Comparison of ENCODE assay signal across 10 mouse cellular contexts in the genomic region with DNA sequence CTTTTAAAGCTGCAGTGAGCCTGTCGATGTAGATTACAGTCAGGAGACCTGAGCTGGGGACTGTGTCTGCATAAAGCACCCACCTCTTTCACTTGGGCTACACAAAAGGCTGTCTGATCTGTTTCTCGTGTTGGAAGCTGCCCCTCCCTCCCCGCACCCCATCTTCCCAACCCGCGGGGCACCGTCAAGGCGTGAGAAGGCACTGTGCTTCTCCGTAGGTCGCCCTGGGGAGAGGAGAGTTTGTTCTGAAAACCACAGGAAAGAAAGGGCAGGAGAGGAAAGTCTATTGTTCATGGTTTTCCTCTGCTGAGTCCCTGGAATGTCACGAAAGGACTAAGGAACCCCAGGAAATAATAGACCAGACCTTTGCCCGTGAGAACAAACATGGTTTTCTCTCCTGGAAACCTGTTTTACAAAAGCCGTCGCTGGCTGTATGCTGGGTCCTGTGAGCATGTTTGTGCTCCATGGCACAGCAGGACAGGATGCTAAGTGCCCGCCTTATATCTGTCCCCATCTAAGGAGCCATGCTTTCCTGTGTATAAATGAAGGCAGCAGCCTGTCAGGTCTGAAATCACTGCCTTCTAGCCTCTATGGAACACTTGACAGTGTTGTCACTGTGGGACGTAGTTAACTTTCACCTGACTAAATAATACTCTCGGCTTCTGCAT. TPM values are rescaled to one million over a fixed set of nuclear protein-coding genes. Genes with fewer than 3 reads are reported as not detected.
DNase-seq lines count a peak whose midpoint lies in the region; ATAC-seq and TF ChIP-seq lines count a peak whose summit lies in the region.
"Had no signal": no experiment of that assay in that cellular context is flagged by ENCODE, and none has a peak within 500 bp of the region (broad histone marks: within the 10 kb centered on the region; RNA-seq: fewer than 3 reads in every experiment).

No protein-coding gene starts in this region.

- H3K27ac ChIP-seq in neural tube, embryonic 11.5 days (ENCODE audit: low read depth, low read length), result peak overlapping the region; percentile 42; the same call in 1 of the 2 replicates
- peak overlapping the region; percentile 76 for H3K27ac ChIP-seq in hindbrain, embryonic 12.5 days
- H3K27ac ChIP-seq in stomach, postnatal 0 days (replicated peaks), result 0 out of 2 replicates have a peak overlapping the region, but pooled peaks have one; percentile 45
- H3K27ac ChIP-seq in liver, embryonic 11.5 days (ENCODE audit: low read depth, low read length), result no peak overlapping the region

- H3K9ac ChIP-seq in neural tube, embryonic 11.5 days (ENCODE audit: low read length), result no peak overlapping the region; the same call in 1 of the 2 replicates
- peak overlapping the region; percentile 43 for H3K9ac ChIP-seq in hindbrain, embryonic 12.5 days
- 0 out of 2 replicates have a peak overlapping the region, but pooled peaks have one; percentile 27 for H3K9ac ChIP-seq in stomach, postnatal 0 days (ENCODE audit: low read length)
- H3K9ac ChIP-seq in liver, embryonic 11.5 days (ENCODE audit: low read depth, low read length), result no peak overlapping the region

- 26% methylated on average over 16 of the region's 16 CpGs for WGBS in neural tube, embryonic 11.5 days
- WGBS in hindbrain, embryonic 12.5 days, result 12% methylated on average over 16 of the region's 16 CpGs
- WGBS in stomach, postnatal 0 days, result 42% methylated on average over 16 of the region's 16 CpGs
- WGBS in liver, embryonic 11.5 days, result 56% methylated on average over 16 of the region's 16 CpGs

- no peak for ATAC-seq in neural tube, embryonic 11.5 days (ENCODE audit: insufficient read depth, low FRiP score, low TSS enrichment)
- ATAC-seq in hindbrain, embryonic 12.5 days (ENCODE audit: low FRiP score), result no peak
- no peak for ATAC-seq in stomach, postnatal 0 days (ENCODE audit: low FRiP score, low TSS enrichment)
- ATAC-seq in liver, embryonic 11.5 days (replicated peaks; ENCODE audit: low FRiP score), result no peak

- DNase-seq in neural tube, embryonic 11.5 days (ENCODE audit: low spot score), result no peak
- DNase-seq in neural tube, embryonic 10.5 days (ENCODE audit: extremely low spot score, low spot score), result no peak
- DNase-seq in kidney, postnatal 36 days, result peak; percentile 55 to 59
- DNase-seq in stomach, postnatal 0 days (ENCODE audit: low spot score), result peak; percentile 34
- DNase-seq in layer of hippocampus, postnatal 36 days, result no peak
- no peak for DNase-seq in liver, embryonic 11.5 days (ENCODE audit: low spot score)
- DNase-seq in left cerebral cortex, adult 18-20 months (ENCODE audit: low spot score in 2 of 2), result no peak
- DNase-seq: lung, adult 2 months had no signal

- no peak for TF ChIP-seq EP300 in stomach, postnatal 0 days (optimal IDR thresholded peaks at IDR 0.05)

- H3K4me1 ChIP-seq in neural tube, embryonic 11.5 days (ENCODE audit: control insufficient read depth, insufficient read depth, low read length), result peaks cover 16% of the 10 kb centered on the region
- peaks cover 26% of the 10 kb centered on the region for H3K4me1 ChIP-seq in hindbrain, embryonic 12.5 days
- no peaks in the 10 kb centered on the region for H3K4me1 ChIP-seq in stomach, postnatal 0 days (replicated peaks; ENCODE audit: control insufficient read depth, insufficient read depth)
- H3K4me1 ChIP-seq in liver, embryonic 11.5 days (replicated peaks; ENCODE audit: control insufficient read depth, insufficient read depth, low read length), result 0 out of 2 replicates have a peak, but pooled peaks cover 3% of the 10 kb centered on the region

- no peaks in the 10 kb centered on the region for H3K9me3 ChIP-seq in neural tube, embryonic 11.5 days (ENCODE audit: control insufficient read depth, low read length)
- H3K9me3 ChIP-seq in hindbrain, embryonic 12.5 days (replicated peaks), result no peaks in the 10 kb centered on the region
- H3K9me3 ChIP-seq in stomach, postnatal 0 days (ENCODE audit: control insufficient read depth, low read length), result no peaks in the 10 kb centered on the region
- no peaks in the 10 kb centered on the region for H3K9me3 ChIP-seq in liver, embryonic 11.5 days (ENCODE audit: control insufficient read depth, low read length)

- no peak for TF ChIP-seq CTCF in stomach, postnatal 0 days (IDR thresholded peaks at IDR 0.05; ENCODE audit: low read depth)

- no peaks in the 10 kb centered on the region for H3K27me3 ChIP-seq in neural tube, embryonic 11.5 days (ENCODE audit: control insufficient read depth, insufficient read depth, low read length)
- no peaks in the 10 kb centered on the region for H3K27me3 ChIP-seq in hindbrain, embryonic 12.5 days
- no peaks in the 10 kb centered on the region for H3K27me3 ChIP-seq in stomach, postnatal 0 days (ENCODE audit: control insufficient read depth, insufficient read depth, low read length)
- H3K27me3 ChIP-seq in liver, embryonic 11.5 days (replicated peaks; ENCODE audit: control insufficient read depth, insufficient read depth, low read length), result no peaks in the 10 kb centered on the region

- no peak overlapping the region for H3K4me3 ChIP-seq in neural tube, embryonic 11.5 days (ENCODE audit: low read depth, low read length)
- no peak overlapping the region for H3K4me3 ChIP-seq in hindbrain, embryonic 12.5 days
- H3K4me3 ChIP-seq in stomach, postnatal 0 days (ENCODE audit: low read depth, low read length), result no peak overlapping the region
- H3K4me3 ChIP-seq in liver, embryonic 11.5 days (ENCODE audit: low read depth, low read length), result no peak overlapping the region

- H3K36me3 ChIP-seq in neural tube, embryonic 11.5 days (ENCODE audit: control insufficient read depth, insufficient read depth, low read length), result peaks cover 4% of the 10 kb centered on the region; the same call in 1 of the 2 replicates
- H3K36me3 ChIP-seq in hindbrain, embryonic 12.5 days, result peaks cover 42% of the 10 kb centered on the region
- no peaks in the 10 kb centered on the region for H3K36me3 ChIP-seq in stomach, postnatal 0 days (ENCODE audit: control insufficient read depth, insufficient read depth, low read length)
- peaks cover 3% of the 10 kb centered on the region; the same call in 1 of the 2 replicates for H3K36me3 ChIP-seq in liver, embryonic 11.5 days (ENCODE audit: control insufficient read depth, insufficient read depth, low read length)
- H3K36me3 ChIP-seq: G1E had no signal

- H3K4me2 ChIP-seq in neural tube, embryonic 11.5 days (ENCODE audit: low read depth), result no peak overlapping the region
- H3K4me2 ChIP-seq in hindbrain, embryonic 12.5 days (replicated peaks), result peak overlapping the region; percentile 21; the same call in 1 of the 2 replicates
- peak overlapping the region; percentile 27; the same call in 1 of the 2 replicates for H3K4me2 ChIP-seq in stomach, postnatal 0 days (replicated peaks; ENCODE audit: low read depth)
- H3K4me2 ChIP-seq in liver, embryonic 11.5 days, result no peak overlapping the region

RNA-seq across cellular contexts. Expression of a gene that starts 53.8 kb away (rescaled TPM):
- polyA plus RNA-seq in neural tube, embryonic 11.5 days (2014; fragmentation: Nextera tagmentation; extraction: Ambion mirVana), result not detected in 2 replicates
- polyA plus RNA-seq in hindbrain, embryonic 12.5 days (2016; fragmentation: Nextera tagmentation; extraction: Ambion mirVana), result not detected in 2 replicates
- 0.05 TPM in 1 of 2 replicates, not detected in the other for polyA plus RNA-seq in stomach, postnatal 0 days (2015; fragmentation: Nextera tagmentation; extraction: Ambion mirVana)
- total RNA-seq in layer of hippocampus, postnatal 36 days (2021), result under 1 TPM; 0.57 to 0.61 TPM
- not detected in 2 replicates for polyA plus RNA-seq in liver, embryonic 11.5 days (2014; fragmentation: Nextera tagmentation; extraction: Ambion mirVana)
- total RNA-seq in left cerebral cortex, adult 18-20 months (2021), result under 1 TPM; 0.12 to 0.30 TPM
- polyA plus RNA-seq: G1E; lung, adult 2 months had no signal

Comparison
In these comparisons a context has a peak if more than half of its experiments do, and no peak if none do; other contexts are left out.
1. DNase-seq: peak in kidney, postnatal 36 days (2 of 2) and stomach, postnatal 0 days (single experiment); none in neural tube, embryonic 11.5 days (single experiment), neural tube, embryonic 10.5 days (single experiment), layer of hippocampus, postnatal 36 days (0 of 2), liver, embryonic 11.5 days (single experiment) and left cerebral cortex, adult 18-20 months (0 of 2).
2. H3K4me2 ChIP-seq: peak in hindbrain, embryonic 12.5 days (single experiment) and stomach, postnatal 0 days (single experiment); none in neural tube, embryonic 11.5 days (single experiment) and liver, embryonic 11.5 days (single experiment).
3. H3K9ac ChIP-seq: peak in hindbrain, embryonic 12.5 days (single experiment) and stomach, postnatal 0 days (single experiment); none in neural tube, embryonic 11.5 days (single experiment) and liver, embryonic 11.5 days (single experiment).